ENCODE assay signal across 8 mouse cellular contexts in genomic region chr10:81069836-81070235, GRCm38 (mm10). TPM values are rescaled to one million over a fixed set of nuclear protein-coding genes. Genes with fewer than 3 reads are reported as not detected.
DNase-seq lines count a peak whose midpoint lies in the region; ATAC-seq and TF ChIP-seq lines count a peak whose summit lies in the region.

Gene Thop1, plus strand, starts transcription at chr10:81070035.

- DNase-seq in CH12.LX (ENCODE audit: extremely low read depth): peak; percentile 100
- peak; percentile 99 for DNase-seq in c-Kit-positive CD71-positive TER-119-negative erythroid progenitor cells, embryonic 14.5 days (ENCODE audit: low read depth)
- DNase-seq in forebrain, embryonic 11.5 days (ENCODE audit: low spot score): peak; percentile 100
- peak; percentile 99 for DNase-seq in kidney, postnatal 36 days
- DNase-seq in telencephalon, adult 2 months (ENCODE audit: low read depth, low spot score): peak; percentile 99

- H3K79me2 ChIP-seq in CH12.LX (replicated peaks; ENCODE audit: control insufficient read depth, extremely low read depth, insufficient read depth, poor library complexity, severe bottlenecking): peaks cover 19% of the 10 kb centered on the region

- peaks cover 5% of the 10 kb centered on the region for H3K9me3 ChIP-seq in CH12.LX (replicated peaks; ENCODE audit: low read length)
- H3K9me3 ChIP-seq in forebrain, embryonic 11.5 days (ENCODE audit: control insufficient read depth, low read length): no peaks in the 10 kb centered on the region
- H3K9me3 ChIP-seq in heart, embryonic 16.5 days (replicated peaks; ENCODE audit: control insufficient read depth, low read length): no peaks in the 10 kb centered on the region
- H3K9me3 ChIP-seq in liver, embryonic 15.5 days (replicated peaks): no peaks in the 10 kb centered on the region
- H3K9me3 ChIP-seq in neural tube, embryonic 12.5 days: no peaks in the 10 kb centered on the region

- ATAC-seq in forebrain, embryonic 11.5 days (replicated peaks; ENCODE audit: low FRiP score): peak; percentile 96
- ATAC-seq in heart, embryonic 16.5 days (replicated peaks; ENCODE audit: extremely low read depth, insufficient read depth, low FRiP score): peak; percentile 93
- peak; percentile 95 for ATAC-seq in liver, embryonic 15.5 days (ENCODE audit: insufficient read depth)
- ATAC-seq in neural tube, embryonic 12.5 days (ENCODE audit: low FRiP score, low read depth): peak; percentile 93

- in situ Hi-C loops in CH12.LX (cut with MboI; ENCODE audit: low pct_ligation_motif_present, low pct_unique_long_range_greater_than_20kb, low sequenced_read_pairs): loop anchor here (10.0 kb wide), 1 partner anchor 105 kb away; the partner anchor contains the start of gene Eef2

- no peak for TF ChIP-seq RAD21 in CH12.LX (IDR thresholded peaks at IDR 0.05; ENCODE audit: low read depth, low read length)

- H3K4me2 ChIP-seq in CH12.LX (ENCODE audit: insufficient read depth, low read depth, poor library complexity, severe bottlenecking): peak within 1 kb of the TSS; percentile 97
- H3K4me2 ChIP-seq in forebrain, embryonic 11.5 days (ENCODE audit: low read depth, low read length, severe bottlenecking): peak within 1 kb of the TSS; percentile 81
- peak within 1 kb of the TSS; percentile 83 for H3K4me2 ChIP-seq in heart, embryonic 16.5 days (ENCODE audit: low read depth, low read length)
- peak within 1 kb of the TSS; percentile 98 for H3K4me2 ChIP-seq in liver, embryonic 15.5 days
- H3K4me2 ChIP-seq in neural tube, embryonic 12.5 days (replicated peaks): peak within 1 kb of the TSS; percentile 82

- WGBS in forebrain, embryonic 11.5 days: under 1% methylated on average over 35 of the region's 35 CpGs
- WGBS in heart, embryonic 16.5 days: under 1% methylated on average over 35 of the region's 35 CpGs
- under 1% methylated on average over 35 of the region's 35 CpGs for WGBS in liver, embryonic 15.5 days (ENCODE audit: insufficient replicate concordance)
- under 1% methylated on average over 35 of the region's 35 CpGs for WGBS in neural tube, embryonic 12.5 days

- no peak for TF ChIP-seq EP300 in CH12.LX (IDR thresholded peaks at IDR 0.05; ENCODE audit: low read length)

- dilution Hi-C loops in CH12.LX (cut with MboI; ENCODE audit: extremely low pct_ligation_motif_present, extremely low pct_unique_long_range_greater_than_20kb, low sequenced_read_pairs): no loop called here

- peaks cover 25% of the 10 kb centered on the region for H3K27me3 ChIP-seq in CH12.LX (replicated peaks)
- H3K27me3 ChIP-seq in forebrain, embryonic 11.5 days (ENCODE audit: control insufficient read depth, insufficient read depth, low read length): no peaks in the 10 kb centered on the region
- no peaks in the 10 kb centered on the region for H3K27me3 ChIP-seq in heart, embryonic 16.5 days (ENCODE audit: control insufficient read depth, insufficient read depth, low read length)
- H3K27me3 ChIP-seq in liver, embryonic 15.5 days: peaks cover 10% of the 10 kb centered on the region; the same call in 1 of the 2 replicates
- H3K27me3 ChIP-seq in neural tube, embryonic 12.5 days (replicated peaks): no peaks in the 10 kb centered on the region

- TF ChIP-seq CTCF in CH12.LX (conservative IDR thresholded peaks at IDR 0.05 in 1 of 2, IDR thresholded peaks at IDR 0.05 in 1 of 2; ENCODE audit: low read depth in 2 of 2, low read length in 2 of 2): no peak

- peaks cover 6 to 24% of the 10 kb centered on the region in 2 experiments for H3K4me1 ChIP-seq in CH12.LX (ENCODE audit: control insufficient read depth in 1 of 2, insufficient read depth in 2 of 2)
- H3K4me1 ChIP-seq in forebrain, embryonic 11.5 days (replicated peaks; ENCODE audit: control insufficient read depth, insufficient read depth, low read length): peaks cover 16% of the 10 kb centered on the region
- peaks cover 5% of the 10 kb centered on the region for H3K4me1 ChIP-seq in heart, embryonic 16.5 days (ENCODE audit: control insufficient read depth, insufficient read depth, low read length)
- H3K4me1 ChIP-seq in liver, embryonic 15.5 days (replicated peaks): peaks cover 30% of the 10 kb centered on the region
- H3K4me1 ChIP-seq in neural tube, embryonic 12.5 days: peaks cover 20% of the 10 kb centered on the region

- H3K4me3 ChIP-seq in CH12.LX (replicated peaks in 1 of 3; ENCODE audit: low read depth in 2 of 3, low read length in 2 of 3, poor library complexity in 1 of 3): peak within 1 kb of the TSS; percentile 67 to 77 (median 68)
- H3K4me3 ChIP-seq in forebrain, embryonic 11.5 days (ENCODE audit: low read depth, low read length): peak within 1 kb of the TSS; percentile 73
- H3K4me3 ChIP-seq in heart, embryonic 16.5 days (ENCODE audit: low read length): peak within 1 kb of the TSS; percentile 85
- H3K4me3 ChIP-seq in liver, embryonic 15.5 days (replicated peaks): peak within 1 kb of the TSS; percentile 70
- peak within 1 kb of the TSS; percentile 74 for H3K4me3 ChIP-seq in neural tube, embryonic 12.5 days

- H3K27ac ChIP-seq in CH12.LX (ENCODE audit: insufficient read depth, low read depth): no peak within 1 kb of the TSS
- H3K27ac ChIP-seq in forebrain, embryonic 11.5 days (ENCODE audit: low read depth, low read length): peak within 1 kb of the TSS; percentile 41; the same call in 1 of the 2 replicates
- H3K27ac ChIP-seq in heart, embryonic 16.5 days (ENCODE audit: low read length): peak within 1 kb of the TSS; percentile 29; the same call in 1 of the 2 replicates
- H3K27ac ChIP-seq in liver, embryonic 15.5 days (replicated peaks): peak within 1 kb of the TSS; percentile 68
- no peak within 1 kb of the TSS for H3K27ac ChIP-seq in neural tube, embryonic 12.5 days

- TF ChIP-seq POLR2A in CH12.LX (IDR thresholded peaks at IDR 0.05; ENCODE audit: low read depth, low read length): peak; percentile 96

- H3K9ac ChIP-seq in CH12.LX (ENCODE audit: insufficient read depth, low read depth): peak within 1 kb of the TSS; percentile 76
- peak within 1 kb of the TSS; percentile 86 for H3K9ac ChIP-seq in forebrain, embryonic 11.5 days (ENCODE audit: low read length)
- H3K9ac ChIP-seq in heart, embryonic 16.5 days (ENCODE audit: low read length): peak within 1 kb of the TSS; percentile 92
- peak within 1 kb of the TSS; percentile 74 for H3K9ac ChIP-seq in liver, embryonic 15.5 days
- H3K9ac ChIP-seq in neural tube, embryonic 12.5 days: peak within 1 kb of the TSS; percentile 81

- peaks cover 22 to 37% of the 10 kb centered on the region in 2 experiments for H3K36me3 ChIP-seq in CH12.LX (replicated peaks in 1 of 2; ENCODE audit: control insufficient read depth in 1 of 2, insufficient read depth in 1 of 2, low read length in 1 of 2)
- peaks cover 4% of the 10 kb centered on the region; the same call in 1 of the 2 replicates for H3K36me3 ChIP-seq in forebrain, embryonic 11.5 days (ENCODE audit: control insufficient read depth, insufficient read depth, low read length)
- peaks cover 11% of the 10 kb centered on the region for H3K36me3 ChIP-seq in heart, embryonic 16.5 days (ENCODE audit: control insufficient read depth, insufficient read depth)
- H3K36me3 ChIP-seq in liver, embryonic 15.5 days (replicated peaks): peaks cover 10% of the 10 kb centered on the region; the same call in 1 of the 2 replicates
- H3K36me3 ChIP-seq in neural tube, embryonic 12.5 days: peaks cover 24% of the 10 kb centered on the region

TF ChIP-seq in CH12.LX, 34 proteins besides CTCF, POLR2A, EP300 and RAD21 (continues in another document):
- peak; percentile 73 for TF ChIP-seq ELF1 (IDR thresholded peaks at IDR 0.05; ENCODE audit: low read depth, low read length)
- TF ChIP-seq USF2 (conservative IDR thresholded peaks at IDR 0.05; ENCODE audit: low read depth, low read length): no peak
- TF ChIP-seq UBTF (IDR thresholded peaks at IDR 0.05; ENCODE audit: low read depth, low read length): no peak
- no peak for TF ChIP-seq MAFK (IDR thresholded peaks at IDR 0.05; ENCODE audit: insufficient replicate concordance, low read length)
- peak; percentile 60; the same call in 1 of the 2 replicates for TF ChIP-seq MYC (IDR thresholded peaks at IDR 0.05; ENCODE audit: low read depth, low read length)
- no peak for TF ChIP-seq PAX5 (IDR thresholded peaks at IDR 0.05; ENCODE audit: low read length)
- no peak for TF ChIP-seq JUND (conservative IDR thresholded peaks at IDR 0.05; ENCODE audit: low read depth, low read length)
- no peak for TF ChIP-seq GABPA (IDR thresholded peaks at IDR 0.05; ENCODE audit: insufficient replicate concordance, low read depth, low read length)
- no peak for TF ChIP-seq ZC3H11A (IDR thresholded peaks at IDR 0.05; ENCODE audit: low read depth, low read length)
- no peak for TF ChIP-seq USF1 (IDR thresholded peaks at IDR 0.05; ENCODE audit: low read depth, low read length)
- no peak for TF ChIP-seq ETS1 (conservative IDR thresholded peaks at IDR 0.05; ENCODE audit: low read depth, low read length)
- TF ChIP-seq BHLHE40 (IDR thresholded peaks at IDR 0.05; ENCODE audit: low read depth, low read length): 0 out of 2 replicates have a peak, but pooled peaks have one; percentile 18
- TF ChIP-seq HCFC1 (IDR thresholded peaks at IDR 0.05; ENCODE audit: low read depth, low read length): peak; percentile 72
- peak; percentile 85 for TF ChIP-seq MXI1 (IDR thresholded peaks at IDR 0.05; ENCODE audit: low read depth, low read length)
- peak; percentile 42; the same call in 1 of the 2 replicates for TF ChIP-seq SIN3A (IDR thresholded peaks at IDR 0.05; ENCODE audit: low read length)
- peak; percentile 59 for TF ChIP-seq ZMIZ1 (IDR thresholded peaks at IDR 0.05; ENCODE audit: low read depth, low read length)
- TF ChIP-seq JUN (IDR thresholded peaks at IDR 0.05; ENCODE audit: insufficient read depth, low read depth, low read length): no peak
- no peak for TF ChIP-seq E2F4 (IDR thresholded peaks at IDR 0.05; ENCODE audit: insufficient replicate concordance, low read depth, low read length)
- 0 out of 2 replicates have a peak, but pooled peaks have one; percentile 27 for TF ChIP-seq MEF2A (IDR thresholded peaks at IDR 0.05; ENCODE audit: borderline replicate concordance, low read depth, low read length)
- no peak for TF ChIP-seq RCOR1 (conservative IDR thresholded peaks at IDR 0.05; ENCODE audit: low read depth, low read length)
- TF ChIP-seq SMC3 (IDR thresholded peaks at IDR 0.05; ENCODE audit: low read depth, low read length): no peak
- no peak for TF ChIP-seq MAZ (IDR thresholded peaks at IDR 0.05; ENCODE audit: low read depth, low read length)

RNA-seq across cellular contexts. Expression of gene Thop1, which starts in this region (rescaled TPM):
- total RNA-seq in CH12.LX (2012; rRNA removed): 123 and 136 TPM in 2 replicates
- total RNA-seq in CH12.LX (2014; rRNA removed): 70.9 and 81.1 TPM in 2 replicates
- polyA plus RNA-seq in CH12.LX (2012; ENCODE audit: insufficient read length, low read depth): 94.5 and 105 TPM in 2 replicates
- 76.1 and 78.9 TPM in 2 replicates for polyA plus RNA-seq in forebrain, embryonic 11.5 days (2014; fragmentation: Nextera tagmentation; extraction: Ambion mirVana)
- polyA plus RNA-seq in heart, embryonic 16.5 days (2015; fragmentation: Nextera tagmentation; extraction: Ambion mirVana): 29.8 and 31.4 TPM in 2 replicates
- polyA plus RNA-seq in liver, embryonic 15.5 days (2015; fragmentation: Nextera tagmentation; extraction: Ambion mirVana): 19.4 and 21.1 TPM in 2 replicates
- polyA plus RNA-seq in neural tube, embryonic 12.5 days (2016; fragmentation: Nextera tagmentation; extraction: Ambion mirVana): 60.2 and 63.3 TPM in 2 replicates

Comparison
In these comparisons a context has a peak if more than half of its experiments do, and no peak if none do; other contexts are left out.
1. H3K27ac ChIP-seq: peak in forebrain, embryonic 11.5 days (single experiment), heart, embryonic 16.5 days (single experiment) and liver, embryonic 15.5 days (single experiment); none in CH12.LX (single experiment) and neural tube, embryonic 12.5 days (single experiment).
2. Peak in every context shown above with its lines, with median percentiles within 50 percentile points of each other: DNase-seq, H3K4me2 ChIP-seq, H3K4me3 ChIP-seq, H3K9ac ChIP-seq and ATAC-seq.